Mouse (Mus musculus): ENCODE results near the gene Tmem17. TPM values are rescaled to one million over a fixed set of nuclear protein-coding genes. Genes with fewer than 3 reads are reported as not detected.

The Tmem17 gene
- polyA plus RNA-seq (2012; rRNA removed) = 13.5 and 14.4 TPM in 2 replicates

- TF ChIP-seq CTCF (IDR thresholded peaks at IDR 0.05; ENCODE audit: borderline replicate concordance, extremely low read depth, insufficient read depth, insufficient read length) (no peak), POLR2A (IDR thresholded peaks at IDR 0.05; ENCODE audit: borderline replicate concordance, extremely low read depth, insufficient read depth, insufficient read length, poor library complexity, severe bottlenecking) (peak; percentile 55)
Measured at GRCm38 (mm10) chr11:22512038-22513001, at the start of gene Tmem17. TSS of gene Tmem17 (plus strand) at chr11:22512088.

GRCm38 (mm10) chr11:22479836-22480619 is 31.9 kb upstream of the Tmem17 start:
- DNase-seq (ENCODE audit: low read depth) = peak; percentile 69
- TF ChIP-seq CTCF (IDR thresholded peaks at IDR 0.05; ENCODE audit: borderline replicate concordance, extremely low read depth, insufficient read depth, insufficient read length) (no peak), POLR2A (IDR thresholded peaks at IDR 0.05; ENCODE audit: borderline replicate concordance, extremely low read depth, insufficient read depth, insufficient read length, poor library complexity, severe bottlenecking) (no peak)

More at GRCm38 (mm10) chr11:22512038-22513001, at the start of gene Tmem17:
- DNase-seq (ENCODE audit: low read depth) = peak; percentile 90

- TF ChIP-seq POLR2A (IDR thresholded peaks at IDR 0.05; ENCODE audit: borderline replicate concordance, extremely low read depth, insufficient read depth, insufficient read length, poor library complexity, severe bottlenecking) = no peak
- no peak for TF ChIP-seq CTCF (IDR thresholded peaks at IDR 0.05; ENCODE audit: borderline replicate concordance, extremely low read depth, insufficient read depth, insufficient read length)
- DNase-seq (ENCODE audit: low read depth) = peak; percentile 66
Measured at GRCm38 (mm10) chr11:22481639-22482361, 30.1 kb upstream of the Tmem17 start.

DNA sequence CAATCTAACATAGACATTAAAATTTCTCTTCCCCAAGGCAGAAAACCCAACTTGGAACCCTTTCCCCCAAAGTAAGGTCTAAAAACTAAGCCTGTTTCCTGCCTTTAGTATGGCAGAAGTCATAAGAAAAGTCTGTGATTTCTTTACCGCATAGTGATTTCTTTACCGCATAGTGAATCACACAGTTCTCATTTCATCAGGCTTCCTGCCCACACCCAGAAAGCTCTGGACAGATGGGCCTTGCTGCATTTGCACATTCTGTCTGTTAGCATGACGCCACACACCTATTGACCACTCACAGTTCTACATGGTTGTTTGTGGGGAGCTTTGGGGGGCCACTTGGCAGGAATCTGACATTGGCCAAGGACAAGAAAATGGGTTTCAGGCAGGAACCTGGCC is 29.5 kb upstream of the Tmem17 start:
- no peak for DNase-seq (ENCODE audit: low read depth)

DNA sequence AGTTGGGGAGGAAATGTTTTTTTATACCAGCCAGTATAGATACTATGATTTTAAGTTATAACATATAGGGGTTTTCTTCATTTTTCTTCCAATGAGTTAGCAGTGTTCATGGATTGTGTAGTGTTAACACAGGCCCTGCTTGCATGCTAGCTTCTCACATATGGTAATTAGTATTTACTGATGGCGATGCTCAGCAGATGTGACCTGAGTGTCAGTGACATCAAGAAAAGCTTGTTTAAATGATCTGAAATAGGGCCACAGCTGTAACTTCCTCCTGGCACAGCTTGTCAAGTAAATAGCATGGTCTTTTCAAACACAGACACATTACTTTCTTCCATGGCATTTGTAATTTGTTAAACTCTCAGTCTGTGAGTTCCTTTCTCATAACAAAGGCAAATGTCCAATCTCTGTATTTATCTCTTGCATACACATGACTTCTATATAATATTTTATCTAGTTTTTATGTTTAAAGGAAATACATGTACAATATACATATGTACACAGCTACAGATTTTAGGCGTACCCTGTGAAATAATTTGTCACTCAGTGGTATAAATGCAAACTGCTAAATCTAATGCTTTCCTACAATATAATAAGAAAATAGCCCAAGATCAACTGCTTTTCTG is 18.1 kb upstream of the Tmem17 start:
- DNase-seq (ENCODE audit: low read depth) = peak; percentile 53
- no peak for TF ChIP-seq CTCF (IDR thresholded peaks at IDR 0.05; ENCODE audit: borderline replicate concordance, extremely low read depth, insufficient read depth, insufficient read length)
- TF ChIP-seq POLR2A (IDR thresholded peaks at IDR 0.05; ENCODE audit: borderline replicate concordance, extremely low read depth, insufficient read depth, insufficient read length, poor library complexity, severe bottlenecking) = no peak

More for the DNA sequence above, 29.5 kb upstream of the Tmem17 start:
- TF ChIP-seq CTCF (IDR thresholded peaks at IDR 0.05; ENCODE audit: borderline replicate concordance, extremely low read depth, insufficient read depth, insufficient read length) (no peak), POLR2A (IDR thresholded peaks at IDR 0.05; ENCODE audit: borderline replicate concordance, extremely low read depth, insufficient read depth, insufficient read length, poor library complexity, severe bottlenecking) (no peak)

GRCm38 (mm10) chr11:22494941-22495340 is 16.9 kb upstream of the Tmem17 start:
- TF ChIP-seq POLR2A (IDR thresholded peaks at IDR 0.05; ENCODE audit: borderline replicate concordance, extremely low read depth, insufficient read depth, insufficient read length, poor library complexity, severe bottlenecking) = no peak
- no peak for TF ChIP-seq CTCF (IDR thresholded peaks at IDR 0.05; ENCODE audit: borderline replicate concordance, extremely low read depth, insufficient read depth, insufficient read length)
- no peak for DNase-seq (ENCODE audit: low read depth)

- no peak for TF ChIP-seq CTCF (IDR thresholded peaks at IDR 0.05; ENCODE audit: borderline replicate concordance, extremely low read depth, insufficient read depth, insufficient read length)
- no peak for TF ChIP-seq POLR2A (IDR thresholded peaks at IDR 0.05; ENCODE audit: borderline replicate concordance, extremely low read depth, insufficient read depth, insufficient read length, poor library complexity, severe bottlenecking)
- no peak for DNase-seq (ENCODE audit: low read depth)
Measured at GRCm38 (mm10) chr11:22499396-22499795, 12.5 kb upstream of the Tmem17 start.

DNA sequence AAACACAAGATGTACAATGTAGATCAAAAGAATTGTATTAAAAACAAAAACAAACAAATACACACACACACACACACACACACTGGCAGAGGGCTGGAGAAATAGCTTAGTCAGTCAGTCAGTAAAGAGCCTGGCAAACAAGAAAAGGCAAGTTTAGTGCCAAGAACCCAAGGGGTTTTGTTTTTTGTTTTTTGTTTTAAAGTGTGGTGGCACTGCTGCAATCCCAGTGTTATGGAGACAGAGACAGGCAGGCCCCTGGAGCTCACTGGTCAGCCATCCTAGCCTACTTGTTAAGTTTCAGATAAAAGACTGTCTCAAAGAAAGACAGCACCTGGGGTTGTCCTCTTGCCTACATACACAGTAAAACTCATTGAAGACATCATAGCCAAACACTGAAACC is 12.0 kb upstream of the Tmem17 start:
- peak; percentile 29 for DNase-seq (ENCODE audit: low read depth)
- TF ChIP-seq POLR2A (IDR thresholded peaks at IDR 0.05; ENCODE audit: borderline replicate concordance, extremely low read depth, insufficient read depth, insufficient read length, poor library complexity, severe bottlenecking) = no peak
- no peak for TF ChIP-seq CTCF (IDR thresholded peaks at IDR 0.05; ENCODE audit: borderline replicate concordance, extremely low read depth, insufficient read depth, insufficient read length)

- TF ChIP-seq CTCF (IDR thresholded peaks at IDR 0.05; ENCODE audit: borderline replicate concordance, extremely low read depth, insufficient read depth, insufficient read length) = no peak
- no peak for TF ChIP-seq POLR2A (IDR thresholded peaks at IDR 0.05; ENCODE audit: borderline replicate concordance, extremely low read depth, insufficient read depth, insufficient read length, poor library complexity, severe bottlenecking)
- no peak for DNase-seq (ENCODE audit: low read depth)
Measured at GRCm38 (mm10) chr11:22500771-22501566, 10.9 kb upstream of the Tmem17 start.

GRCm38 (mm10) chr11:22513075-22513474 is 1.2 kb downstream of the Tmem17 start:
- no peak for DNase-seq (ENCODE audit: low read depth)
- TF ChIP-seq CTCF (IDR thresholded peaks at IDR 0.05; ENCODE audit: borderline replicate concordance, extremely low read depth, insufficient read depth, insufficient read length) = no peak
- no peak for TF ChIP-seq POLR2A (IDR thresholded peaks at IDR 0.05; ENCODE audit: borderline replicate concordance, extremely low read depth, insufficient read depth, insufficient read length, poor library complexity, severe bottlenecking)

Data from brain, embryonic 14.5 days (tissue).